Mouse (Mus musculus) thymus, postnatal 0 days (tissue): Measurements from ENCODE around the gene Rhobtb1. TPM values are rescaled to one million over a fixed set of nuclear protein-coding genes. Genes with fewer than 3 reads are reported as not detected.
A peak's percentile ranks its signal among the peaks of the same experiment; 100 is the strongest.

Source experiments
- DNase-seq: peaks from one replicate; pipeline ENCODE4 v3.0.0-alpha.2; 2015; ENCODE audit warnings: low spot score
- polyA plus RNA-seq: library from polyadenylated mRNA; unstranded; fragments of >200 nt; fragmentation: Nextera tagmentation; extraction: Ambion mirVana; gene quantifications from 2 replicates; pipeline ENCODE4 v1.2.1, GENCODE M21; 2015

The Rhobtb1 gene
- polyA plus RNA-seq, 1 experiment from 2014 or later, result 4.9 TPM

GRCm38 (mm10) chr10:69210006-69210405, 58.8 kb downstream of the Rhobtb1 start:
- no peak for DNase-seq

GRCm38 (mm10) chr10:69210659-69211058, 59.4 kb downstream of the Rhobtb1 start:
- DNase-seq, result no peak

- DNase-seq, result no peak
These were observed 60.3 kb downstream of the Rhobtb1 start for GRCm38 (mm10) chr10:69211560-69211959.

GRCm38 (mm10) chr10:69211976-69212375, 60.7 kb downstream of the Rhobtb1 start:
- no peak for DNase-seq

GRCm38 (mm10) chr10:69212542-69213440, 61.6 kb downstream of the Rhobtb1 start, which contains the start of gene A930033H14Rik:
TSS of gene A930033H14Rik (minus strand) at chr10:69213098.
- DNase-seq, result peak; percentile 46

GRCm38 (mm10) chr10:69213451-69213877, 62.2 kb downstream of the Rhobtb1 start:
- no peak for DNase-seq

GRCm38 (mm10) chr10:69213986-69214385, 62.8 kb downstream of the Rhobtb1 start:
- DNase-seq, result no peak

GRCm38 (mm10) chr10:69217127-69217690, 66.0 kb downstream of the Rhobtb1 start:
- DNase-seq, result no peak

GRCm38 (mm10) chr10:69218458-69219288, 67.4 kb downstream of the Rhobtb1 start:
- DNase-seq, result no peak

GRCm38 (mm10) chr10:69219289-69219626, 68.0 kb downstream of the Rhobtb1 start:
- no peak for DNase-seq

- DNase-seq, result no peak
These were observed 69.1 kb downstream of the Rhobtb1 start for GRCm38 (mm10) chr10:69220296-69220695.

- DNase-seq, result no peak
These were observed 69.9 kb downstream of the Rhobtb1 start for GRCm38 (mm10) chr10:69221148-69221547.

- DNase-seq, result no peak
These were observed 70.7 kb downstream of the Rhobtb1 start for GRCm38 (mm10) chr10:69221955-69222354.

GRCm38 (mm10) chr10:69223232-69223631, 72.0 kb downstream of the Rhobtb1 start:
- no peak for DNase-seq

GRCm38 (mm10) chr10:69224276-69224675, 73.0 kb downstream of the Rhobtb1 start:
- DNase-seq, result no peak

GRCm38 (mm10) chr10:69225471-69225870, 74.2 kb downstream of the Rhobtb1 start:
- no peak for DNase-seq

- no peak for DNase-seq
These were observed 74.7 kb downstream of the Rhobtb1 start for GRCm38 (mm10) chr10:69225951-69226350.

GRCm38 (mm10) chr10:69237185-69237584, 86.0 kb downstream of the Rhobtb1 start:
- no peak for DNase-seq

GRCm38 (mm10) chr10:69237781-69238180, 86.5 kb downstream of the Rhobtb1 start:
- no peak for DNase-seq

GRCm38 (mm10) chr10:69238311-69238710, 87.1 kb downstream of the Rhobtb1 start:
- DNase-seq, result no peak

GRCm38 (mm10) chr10:69240530-69240929, 89.3 kb downstream of the Rhobtb1 start:
- DNase-seq, result no peak

GRCm38 (mm10) chr10:69245151-69245550, 93.9 kb downstream of the Rhobtb1 start:
- no peak for DNase-seq
